Mouse (Mus musculus) heart, postnatal 36 days (tissue): ENCODE data around the gene Gnb3. TPM values are rescaled to one million over a fixed set of nuclear protein-coding genes. Genes with fewer than 3 reads are reported as not detected.
A peak's percentile ranks its signal among the peaks of the same experiment; 100 is the strongest.
"Not testable (repeated sequence)": the region's sequence is repeated elsewhere in the genome, so short reads cannot be mapped to it uniquely, and the experiment has no call there.

Source experiments
- DNase-seq, 2 experiments: peaks; one replicate each; pipeline ENCODE4 v3.0.0; 2021 to 2022
- intact Hi-C: fragments of 180-260 bp; cut with DNase I; formaldehyde crosslinking; loops from one replicate; pipeline ENCODE4 v1.15.1; 2025
- total RNA-seq, 2 experiments: library from RNA; stranded (reverse); gene quantifications; 2 replicates each; pipeline ENCODE4 v1.2.3; 2021

Gnb3 gene
- total RNA-seq, 2 experiments from 2014 or later = 5.1 to 5.9 TPM

GRCm38 (mm10) chr6:124817971-124818370 lies 22.1 kb downstream of the Gnb3 start:
- intact Hi-C loops = no loop called here
- no peak for DNase-seq

GRCm38 (mm10) chr6:124817563-124817962 lies 22.5 kb downstream of the Gnb3 start:
- intact Hi-C loops = no loop called here
- DNase-seq = no peak

GRCm38 (mm10) chr6:124817125-124817524 lies 22.9 kb downstream of the Gnb3 start:
- DNase-seq = no peak
- intact Hi-C loops = no loop called here

- intact Hi-C loops = no loop called here
- no peak for DNase-seq
These were observed 23.5 kb downstream of the Gnb3 start for GRCm38 (mm10) chr6:124816611-124817010.

- DNase-seq = no peak
- intact Hi-C loops = no loop called here
These were observed 25.0 kb downstream of the Gnb3 start for GRCm38 (mm10) chr6:124814858-124815774.

- DNase-seq = no peak
- intact Hi-C loops = no loop called here
These were observed 25.6 kb downstream of the Gnb3 start for GRCm38 (mm10) chr6:124814448-124814847.

- intact Hi-C loops = no loop called here
These were observed 26.1 kb downstream of the Gnb3 start, which contains the start of gene Tpi1 for GRCm38 (mm10) chr6:124813933-124814332. Gene Tpi1 (minus strand): TSS chr6:124814296.

GRCm38 (mm10) chr6:124813496-124813895 lies 26.6 kb downstream of the Gnb3 start:
- DNase-seq = peak; percentile 57 to 65
- intact Hi-C loops = no loop called here

More at GRCm38 (mm10) chr6:124813933-124814332, 26.1 kb downstream of the Gnb3 start, which contains the start of gene Tpi1:
- peak; percentile 90 to 91 for DNase-seq

GRCm38 (mm10) chr6:124812848-124813247 lies 27.2 kb downstream of the Gnb3 start:
- no peak for DNase-seq
- intact Hi-C loops = no loop called here

GRCm38 (mm10) chr6:124811701-124812560 lies 28.1 kb downstream of the Gnb3 start:
- no peak for DNase-seq
- intact Hi-C loops = no loop called here

- intact Hi-C loops = no loop called here
- DNase-seq = no peak
These were observed 28.7 kb downstream of the Gnb3 start for GRCm38 (mm10) chr6:124811403-124811665.

GRCm38 (mm10) chr6:124810566-124811402 lies 29.3 kb downstream of the Gnb3 start:
- intact Hi-C loops, DNase-seq: not testable (repeated sequence)

GRCm38 (mm10) chr6:124809775-124810538 lies 30.1 kb downstream of the Gnb3 start:
- no peak for DNase-seq
- intact Hi-C loops = loop anchor here (5.0 kb wide), 1 partner anchor 108 kb away; no protein-coding TSS in a partner anchor

- peak; percentile 81 to 88 for DNase-seq
- intact Hi-C loops = loop anchor here (5.0 kb wide), 1 partner anchor 107 kb away; no protein-coding TSS in a partner anchor
These were observed 30.9 kb downstream of the Gnb3 start for GRCm38 (mm10) chr6:124809052-124809774.

- DNase-seq = peak; percentile 77 to 79
- intact Hi-C loops = loop anchor here (5.0 kb wide), 1 partner anchor 106 kb away; no protein-coding TSS in a partner anchor
These were observed 31.6 kb downstream of the Gnb3 start, which contains the start of gene Spsb2 for GRCm38 (mm10) chr6:124808358-124809012. Gene Spsb2 (plus strand): TSS chr6:124808661.

- DNase-seq = no peak
- intact Hi-C loops = loop anchor here (5.0 kb wide), 1 partner anchor 106 kb away; no protein-coding TSS in a partner anchor
These were observed 32.1 kb downstream of the Gnb3 start for GRCm38 (mm10) chr6:124807986-124808357.

- intact Hi-C loops = loop anchor here (5.0 kb wide), 1 partner anchor 105 kb away; no protein-coding TSS in a partner anchor
- no peak for DNase-seq
These were observed 32.7 kb downstream of the Gnb3 start for GRCm38 (mm10) chr6:124807366-124807765.
